Mouse (Mus musculus): ENCODE measurements at regions not wholly inside any gene's neighbourhood (a gene's known extent, or its start where the extent isn't known, plus 50 kb on each side); places are given as distances from the start of the nearest gene placed in this dataset.

- H3K9me3 ChIP-seq (ENCODE audit: control insufficient read depth, low read length), result no peaks in the 10 kb centered on the region
- WGBS, result 78% methylated on average over 3 of the region's 3 CpGs
- H3K27ac ChIP-seq (ENCODE audit: low read depth, low read length), result no peak overlapping the region
- no peaks in the 10 kb centered on the region for H3K27me3 ChIP-seq (ENCODE audit: control insufficient read depth, insufficient read depth, low read length)
- no peak for ATAC-seq (ENCODE audit: low read depth)
- H3K4me3 ChIP-seq (ENCODE audit: low read depth, low read length), result no peak overlapping the region
- no peak overlapping the region for H3K4me2 ChIP-seq (ENCODE audit: low read depth, low read length)
- no peaks in the 10 kb centered on the region for H3K36me3 ChIP-seq (ENCODE audit: control insufficient read depth, insufficient read depth, low read length)
- H3K9ac ChIP-seq (replicated peaks; ENCODE audit: low read depth, low read length), result no peak overlapping the region
- no peaks in the 10 kb centered on the region for H3K4me1 ChIP-seq (ENCODE audit: control insufficient read depth, insufficient read depth, low read length)
These were observed 182.7 kb upstream of the Adra1b start for GRCm38 (mm10) chr11:44083716-44084115.

DNA sequence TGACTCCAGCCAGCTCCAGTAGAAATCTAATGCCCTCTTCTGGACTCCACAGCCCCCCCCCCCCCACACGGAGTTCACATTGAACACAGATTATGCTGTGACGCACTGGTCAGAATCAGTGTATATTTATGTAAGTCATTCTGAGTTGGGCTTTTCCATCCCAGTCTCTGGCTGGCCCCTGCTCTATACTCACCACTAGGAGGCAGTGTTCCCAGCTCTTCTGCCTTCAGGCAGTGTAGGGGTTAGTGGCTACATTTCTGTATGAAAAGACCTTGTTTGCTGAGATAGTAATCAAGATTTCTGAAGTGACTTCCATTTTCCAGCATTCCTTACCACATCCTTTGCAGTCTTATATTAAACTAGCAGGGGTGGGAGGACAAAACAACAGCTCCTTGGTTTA, 185.9 kb upstream of the Adra1b start:
- no peak overlapping the region for H3K4me2 ChIP-seq (ENCODE audit: low read depth, low read length)
- WGBS, result 63% methylated on average over 2 of the region's 2 CpGs
- H3K27me3 ChIP-seq (ENCODE audit: control insufficient read depth, insufficient read depth, low read length), result no peaks in the 10 kb centered on the region
- H3K9me3 ChIP-seq (ENCODE audit: control insufficient read depth, low read length), result no peaks in the 10 kb centered on the region
- H3K36me3 ChIP-seq (ENCODE audit: control insufficient read depth, insufficient read depth, low read length), result no peaks in the 10 kb centered on the region
- no peak overlapping the region for H3K9ac ChIP-seq (replicated peaks; ENCODE audit: low read depth, low read length)
- no peak overlapping the region for H3K27ac ChIP-seq (ENCODE audit: low read depth, low read length)
- no peak for ATAC-seq (ENCODE audit: low read depth)
- H3K4me3 ChIP-seq (ENCODE audit: low read depth, low read length), result no peak overlapping the region
- H3K4me1 ChIP-seq (ENCODE audit: control insufficient read depth, insufficient read depth, low read length), result no peaks in the 10 kb centered on the region

DNA sequence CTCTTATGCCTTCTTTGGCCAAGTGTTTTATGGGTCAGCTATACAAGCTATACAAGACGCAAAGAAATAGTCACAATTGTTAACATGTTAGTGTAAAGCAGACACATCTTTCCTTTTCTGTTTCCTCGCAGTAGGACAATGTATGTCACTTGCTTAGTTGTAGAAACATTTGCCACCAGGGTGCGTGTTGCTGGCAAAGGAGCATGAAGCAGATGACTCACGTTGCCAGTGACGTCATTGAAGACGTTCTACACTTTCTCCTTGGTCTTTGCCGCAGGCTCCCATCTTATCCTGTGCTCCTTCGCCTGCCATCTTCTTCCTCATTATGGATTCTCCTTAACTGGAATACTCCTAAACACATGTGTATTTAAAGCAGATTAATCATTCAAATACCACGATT, 188.5 kb upstream of the Adra1b start:
- 87% methylated on average over 9 of the region's 9 CpGs for WGBS
- H3K4me3 ChIP-seq (ENCODE audit: low read depth, low read length), result no peak overlapping the region
- no peak overlapping the region for H3K9ac ChIP-seq (replicated peaks; ENCODE audit: low read depth, low read length)
- H3K4me2 ChIP-seq (ENCODE audit: low read depth, low read length), result no peak overlapping the region
- no peak for ATAC-seq (ENCODE audit: low read depth)
- H3K9me3 ChIP-seq (ENCODE audit: control insufficient read depth, low read length), result no peaks in the 10 kb centered on the region
- H3K4me1 ChIP-seq (ENCODE audit: control insufficient read depth, insufficient read depth, low read length), result no peaks in the 10 kb centered on the region
- no peaks in the 10 kb centered on the region for H3K27me3 ChIP-seq (ENCODE audit: control insufficient read depth, insufficient read depth, low read length)
- no peak overlapping the region for H3K27ac ChIP-seq (ENCODE audit: low read depth, low read length)
- H3K36me3 ChIP-seq (ENCODE audit: control insufficient read depth, insufficient read depth, low read length), result no peaks in the 10 kb centered on the region

DNA sequence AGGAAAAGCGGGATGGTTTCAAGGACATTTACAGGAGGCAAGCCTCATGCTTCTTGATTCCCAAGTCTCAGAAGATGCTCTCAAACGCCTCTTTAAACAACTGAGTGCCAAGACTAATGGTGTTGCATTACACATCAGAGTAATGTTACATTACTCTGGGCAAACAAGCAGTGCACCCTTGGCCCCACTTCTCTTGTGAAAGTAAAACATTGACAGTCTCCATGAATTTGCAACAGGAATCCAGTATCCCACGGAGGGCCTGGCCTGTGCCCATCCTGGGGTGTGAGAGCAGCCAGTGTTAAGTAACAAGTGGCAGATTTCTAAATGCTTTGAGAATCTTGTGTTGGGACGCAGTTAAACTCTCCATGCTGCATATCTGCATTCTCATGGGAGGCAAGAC, 194.3 kb upstream of the Adra1b start:
- no peaks in the 10 kb centered on the region for H3K27me3 ChIP-seq (ENCODE audit: control insufficient read depth, insufficient read depth, low read length)
- no peak overlapping the region for H3K4me3 ChIP-seq (ENCODE audit: low read depth, low read length)
- no peak for ATAC-seq (ENCODE audit: low read depth)
- no peak overlapping the region for H3K9ac ChIP-seq (replicated peaks; ENCODE audit: low read depth, low read length)
- no peaks in the 10 kb centered on the region for H3K4me1 ChIP-seq (ENCODE audit: control insufficient read depth, insufficient read depth, low read length)
- H3K9me3 ChIP-seq (ENCODE audit: control insufficient read depth, low read length), result no peaks in the 10 kb centered on the region
- H3K4me2 ChIP-seq (ENCODE audit: low read depth, low read length), result no peak overlapping the region
- no peaks in the 10 kb centered on the region for H3K36me3 ChIP-seq (ENCODE audit: control insufficient read depth, insufficient read depth, low read length)
- WGBS, result 78% methylated on average over 4 of the region's 4 CpGs
- no peak overlapping the region for H3K27ac ChIP-seq (ENCODE audit: low read depth, low read length)

GRCm38 (mm10) chr11:44103188-44103840, 202.3 kb upstream of the Adra1b start:
- Histone ChIP-seq H3K4me2 (ENCODE audit: low read depth, low read length) (no peak overlapping the region), H3K36me3 (ENCODE audit: control insufficient read depth, insufficient read depth, low read length) (no peaks in the 10 kb centered on the region), H3K4me1 (ENCODE audit: control insufficient read depth, insufficient read depth, low read length) (peaks cover 6% of the 10 kb centered on the region), H3K9me3 (ENCODE audit: control insufficient read depth, low read length) (no peaks in the 10 kb centered on the region), H3K27ac (ENCODE audit: low read depth, low read length) (no peak overlapping the region), H3K9ac (replicated peaks; ENCODE audit: low read depth, low read length) (no peak overlapping the region), H3K4me3 (ENCODE audit: low read depth, low read length) (no peak overlapping the region), H3K27me3 (ENCODE audit: control insufficient read depth, insufficient read depth, low read length) (no peaks in the 10 kb centered on the region)
- 69% methylated on average over 5 of the region's 5 CpGs for WGBS
- peak; percentile 62; the same call in 1 of the 2 replicates for ATAC-seq (ENCODE audit: low read depth)

DNA sequence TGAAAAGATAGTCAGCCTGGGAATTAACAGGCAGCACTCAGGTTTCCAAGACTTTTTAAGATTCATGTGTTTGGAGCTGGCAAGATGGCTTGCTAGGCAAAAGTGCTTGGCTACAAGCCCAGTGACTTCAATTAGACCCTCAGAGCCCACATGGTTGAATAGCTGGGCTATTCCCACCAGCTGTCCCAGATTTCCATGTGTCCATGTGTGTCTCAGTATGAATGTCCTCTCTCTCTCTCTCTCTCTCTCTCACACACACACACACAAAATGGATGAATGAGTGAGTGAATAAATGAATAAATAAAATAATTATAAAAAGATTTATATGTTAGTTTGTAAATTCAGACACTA, 202.8 kb upstream of the Adra1b start:
- Histone ChIP-seq H3K4me3 (ENCODE audit: low read depth, low read length) (no peak overlapping the region), H3K27me3 (ENCODE audit: control insufficient read depth, insufficient read depth, low read length) (no peaks in the 10 kb centered on the region), H3K27ac (ENCODE audit: low read depth, low read length) (no peak overlapping the region), H3K9ac (replicated peaks; ENCODE audit: low read depth, low read length) (no peak overlapping the region), H3K36me3 (ENCODE audit: control insufficient read depth, insufficient read depth, low read length) (no peaks in the 10 kb centered on the region), H3K4me1 (ENCODE audit: control insufficient read depth, insufficient read depth, low read length) (peaks cover 6% of the 10 kb centered on the region), H3K9me3 (ENCODE audit: control insufficient read depth, low read length) (no peaks in the 10 kb centered on the region), H3K4me2 (ENCODE audit: low read depth, low read length) (no peak overlapping the region)
- peak; percentile 77 for ATAC-seq (ENCODE audit: low read depth)

DNA sequence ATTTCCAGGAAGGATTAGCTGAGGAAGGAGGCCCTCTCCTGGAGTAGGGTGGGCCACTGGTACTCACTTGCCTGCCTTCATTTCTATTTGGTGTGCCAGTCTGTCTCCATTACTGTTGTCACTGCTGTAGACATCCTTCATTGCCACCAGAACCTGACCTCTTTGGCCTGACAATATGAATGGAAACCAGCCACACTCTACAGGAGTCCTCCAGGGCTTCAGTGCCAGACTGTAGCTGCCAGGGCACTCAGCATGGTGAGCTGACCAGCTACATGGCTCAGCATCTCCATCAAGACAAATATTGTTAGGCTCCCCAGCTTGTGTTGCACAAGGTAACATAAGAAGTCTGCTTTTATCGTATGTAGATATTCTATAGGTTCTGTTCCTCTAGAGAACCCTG, 205.2 kb upstream of the Adra1b start:
- H3K27ac ChIP-seq (ENCODE audit: low read depth, low read length), result no peak overlapping the region

GRCm38 (mm10) chr11:44111525-44111924, 210.5 kb upstream of the Adra1b start:
- Histone ChIP-seq H3K27me3 (ENCODE audit: control insufficient read depth, insufficient read depth, low read length) (no peaks in the 10 kb centered on the region), H3K9ac (replicated peaks; ENCODE audit: low read depth, low read length) (no peak overlapping the region), H3K9me3 (ENCODE audit: control insufficient read depth, low read length) (no peaks in the 10 kb centered on the region), H3K4me2 (ENCODE audit: low read depth, low read length) (no peak overlapping the region), H3K4me1 (ENCODE audit: control insufficient read depth, insufficient read depth, low read length) (no peaks in the 10 kb centered on the region), H3K27ac (ENCODE audit: low read depth, low read length) (no peak overlapping the region), H3K36me3 (ENCODE audit: control insufficient read depth, insufficient read depth, low read length) (no peaks in the 10 kb centered on the region), H3K4me3 (ENCODE audit: low read depth, low read length) (no peak overlapping the region)
- 22% methylated on average over 5 of the region's 5 CpGs for WGBS
- peak; percentile 79 for ATAC-seq (ENCODE audit: low read depth)

More for the DNA sequence above, 205.2 kb upstream of the Adra1b start:
- H3K9me3 ChIP-seq (ENCODE audit: control insufficient read depth, low read length), result no peaks in the 10 kb centered on the region
- H3K27me3 ChIP-seq (ENCODE audit: control insufficient read depth, insufficient read depth, low read length), result no peaks in the 10 kb centered on the region
- H3K4me2 ChIP-seq (ENCODE audit: low read depth, low read length), result no peak overlapping the region
- WGBS, result 78% methylated on average over 1 of the region's 1 CpGs
- ATAC-seq (ENCODE audit: low read depth), result no peak
- H3K4me1 ChIP-seq (ENCODE audit: control insufficient read depth, insufficient read depth, low read length), result peaks cover 6% of the 10 kb centered on the region
- no peak overlapping the region for H3K9ac ChIP-seq (replicated peaks; ENCODE audit: low read depth, low read length)
- no peak overlapping the region for H3K4me3 ChIP-seq (ENCODE audit: low read depth, low read length)
- no peaks in the 10 kb centered on the region for H3K36me3 ChIP-seq (ENCODE audit: control insufficient read depth, insufficient read depth, low read length)

- Histone ChIP-seq H3K4me3 (ENCODE audit: low read depth, low read length) (no peak overlapping the region), H3K9ac (replicated peaks; ENCODE audit: low read depth, low read length) (no peak overlapping the region), H3K9me3 (ENCODE audit: control insufficient read depth, low read length) (no peaks in the 10 kb centered on the region), H3K27me3 (ENCODE audit: control insufficient read depth, insufficient read depth, low read length) (no peaks in the 10 kb centered on the region), H3K4me2 (ENCODE audit: low read depth, low read length) (no peak overlapping the region), H3K36me3 (ENCODE audit: control insufficient read depth, insufficient read depth, low read length) (no peaks in the 10 kb centered on the region), H3K27ac (ENCODE audit: low read depth, low read length) (no peak overlapping the region), H3K4me1 (ENCODE audit: control insufficient read depth, insufficient read depth, low read length) (no peaks in the 10 kb centered on the region)
- ATAC-seq (ENCODE audit: low read depth), result peak; percentile 38; the same call in 1 of the 2 replicates
- 51% methylated on average over 9 of the region's 9 CpGs for WGBS
These were observed 226.1 kb upstream of the Adra1b start for GRCm38 (mm10) chr11:44127088-44127487.

All from neural tube, embryonic 14.5 days (tissue).